Mouse (Mus musculus): ENCODE data around the gene Psmd11.

The Psmd11 gene

GRCm38 (mm10) chr11:80482347-80482746, 53.9 kb downstream of the Psmd11 start:
- no peak for DNase-seq (ENCODE audit: low read depth, low spot score)

- DNase-seq (ENCODE audit: low read depth, low spot score): no peak
These were observed 54.5 kb downstream of the Psmd11 start for GRCm38 (mm10) chr11:80482921-80483320.

GRCm38 (mm10) chr11:80483536-80484067, 55.2 kb downstream of the Psmd11 start:
- DNase-seq (ENCODE audit: low read depth, low spot score): no peak

GRCm38 (mm10) chr11:80484191-80484791, 55.9 kb downstream of the Psmd11 start:
- no peak for DNase-seq (ENCODE audit: low read depth, low spot score)

- no peak for DNase-seq (ENCODE audit: low read depth, low spot score)
These were observed 56.7 kb downstream of the Psmd11 start for GRCm38 (mm10) chr11:80485120-80485551.

GRCm38 (mm10) chr11:80485622-80486206, 57.3 kb downstream of the Psmd11 start:
- DNase-seq (ENCODE audit: low read depth, low spot score): no peak

- DNase-seq (ENCODE audit: low read depth, low spot score): no peak
These were observed 59.6 kb downstream of the Psmd11 start for GRCm38 (mm10) chr11:80487904-80488587.

GRCm38 (mm10) chr11:80489172-80489881, 60.9 kb downstream of the Psmd11 start:
- DNase-seq (ENCODE audit: low read depth, low spot score): peak; percentile 47

- peak; percentile 46 for DNase-seq (ENCODE audit: low read depth, low spot score)
These were observed 61.4 kb downstream of the Psmd11 start for GRCm38 (mm10) chr11:80489882-80490196.

GRCm38 (mm10) chr11:80490831-80491230, 62.4 kb downstream of the Psmd11 start:
- DNase-seq (ENCODE audit: low read depth, low spot score): no peak

GRCm38 (mm10) chr11:80493186-80493585, 64.8 kb downstream of the Psmd11 start:
- no peak for DNase-seq (ENCODE audit: low read depth, low spot score)

GRCm38 (mm10) chr11:80494852-80495251, 66.4 kb downstream of the Psmd11 start:
- no peak for DNase-seq (ENCODE audit: low read depth, low spot score)

- no peak for DNase-seq (ENCODE audit: low read depth, low spot score)
These were observed 67.6 kb downstream of the Psmd11 start for GRCm38 (mm10) chr11:80495972-80496371.

GRCm38 (mm10) chr11:80496640-80497039, 68.2 kb downstream of the Psmd11 start:
- no peak for DNase-seq (ENCODE audit: low read depth, low spot score)

- DNase-seq (ENCODE audit: low read depth, low spot score): no peak
These were observed 69.0 kb downstream of the Psmd11 start for GRCm38 (mm10) chr11:80497225-80497919.

- no peak for DNase-seq (ENCODE audit: low read depth, low spot score)
These were observed 70.1 kb downstream of the Psmd11 start for GRCm38 (mm10) chr11:80498328-80499070.

- DNase-seq (ENCODE audit: low read depth, low spot score): no peak
These were observed 71.1 kb downstream of the Psmd11 start for GRCm38 (mm10) chr11:80499550-80499952.

- DNase-seq (ENCODE audit: low read depth, low spot score): no peak
These were observed 74.9 kb downstream of the Psmd11 start for GRCm38 (mm10) chr11:80503281-80503680.

GRCm38 (mm10) chr11:80503726-80504452, 75.5 kb downstream of the Psmd11 start:
- DNase-seq (ENCODE audit: low read depth, low spot score): peak; percentile 76
